Mouse (Mus musculus): ENCODE results near the gene Schip1. TPM values are rescaled to one million over a fixed set of nuclear protein-coding genes. Genes with fewer than 3 reads are reported as not detected.

Gene Schip1
- polyA plus RNA-seq, 1 experiment from 2014 or later: 37.1 TPM

GRCm38 (mm10) chr3:68484561-68484960 is 420.0 kb downstream of the Schip1 start:
- WGBS: 75% methylated on average over 4 of the region's 4 CpGs
- ATAC-seq (ENCODE audit: low read depth) (no peak), DNase-seq (ENCODE audit: low spot score) (no peak)
- no peaks in the 10 kb centered on the region for H3K9me3 ChIP-seq (ENCODE audit: control insufficient read depth, low read length)
- H3K4me1 ChIP-seq (ENCODE audit: control insufficient read depth, insufficient read depth, low read length): peaks cover 6% of the 10 kb centered on the region; the same call in 1 of the 2 replicates
- H3K27me3 ChIP-seq (replicated peaks; ENCODE audit: control insufficient read depth, insufficient read depth, low read length): no peaks in the 10 kb centered on the region
- no peak overlapping the region for H3K4me2 ChIP-seq (ENCODE audit: low read depth, low read length)
- no peak overlapping the region for H3K4me3 ChIP-seq (ENCODE audit: low read depth, low read length)
- H3K27ac ChIP-seq (replicated peaks; ENCODE audit: low read depth, low read length): no peak overlapping the region
- H3K9ac ChIP-seq (ENCODE audit: low read depth, low read length): no peak overlapping the region
- H3K36me3 ChIP-seq (ENCODE audit: control insufficient read depth, insufficient read depth, low read length): no peaks in the 10 kb centered on the region

DNA sequence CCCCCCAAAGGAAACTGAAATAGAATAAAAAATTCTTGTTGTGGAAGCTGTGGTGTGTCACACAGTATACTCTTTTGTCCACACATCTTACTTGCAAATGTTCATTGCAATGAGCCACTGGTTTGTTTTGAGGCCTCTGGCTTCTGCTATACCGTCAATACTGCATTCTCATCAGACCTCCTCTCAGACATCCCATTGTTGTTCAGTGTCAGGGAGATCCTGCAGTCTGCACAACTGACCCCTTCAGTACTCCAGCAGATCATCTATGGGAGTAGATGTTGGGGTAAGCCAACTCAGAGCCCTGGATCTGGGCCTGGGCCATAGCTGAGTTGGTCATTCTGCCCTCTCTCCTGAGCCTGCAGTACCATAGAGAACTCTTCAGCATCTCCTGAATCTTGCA is 423.0 kb downstream of the Schip1 start:
- Histone ChIP-seq H3K27me3 (replicated peaks; ENCODE audit: control insufficient read depth, insufficient read depth, low read length) (no peaks in the 10 kb centered on the region), H3K4me2 (ENCODE audit: low read depth, low read length) (no peak overlapping the region), H3K27ac (replicated peaks; ENCODE audit: low read depth, low read length) (no peak overlapping the region), H3K36me3 (ENCODE audit: control insufficient read depth, insufficient read depth, low read length) (no peaks in the 10 kb centered on the region), H3K9ac (ENCODE audit: low read depth, low read length) (no peak overlapping the region), H3K4me3 (ENCODE audit: low read depth, low read length) (no peak overlapping the region), H3K9me3 (ENCODE audit: control insufficient read depth, low read length) (no peaks in the 10 kb centered on the region), H3K4me1 (ENCODE audit: control insufficient read depth, insufficient read depth, low read length) (peaks cover 15% of the 10 kb centered on the region)
- WGBS: 54% methylated on average over 1 of the region's 1 CpGs
- ATAC-seq (ENCODE audit: low read depth) (no peak), DNase-seq (ENCODE audit: low spot score) (no peak)

DNA sequence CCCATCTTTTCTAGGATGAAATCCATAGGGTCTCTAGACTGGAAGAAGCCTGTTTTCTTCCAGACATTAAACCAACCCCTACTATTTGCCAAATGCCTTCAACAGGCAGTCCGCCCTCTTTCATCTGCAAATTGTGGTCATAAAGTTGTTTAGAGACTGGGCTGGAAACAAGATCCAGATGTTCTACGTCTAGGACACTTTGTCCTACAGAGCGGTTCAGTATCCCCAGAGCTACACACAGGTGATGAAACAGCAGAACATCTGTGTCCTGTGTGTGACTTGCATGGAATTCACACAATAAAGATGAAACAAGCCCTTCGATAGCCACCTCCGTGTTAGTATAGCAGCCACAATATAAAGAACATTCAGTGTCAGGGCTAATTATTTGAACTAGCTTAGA is 423.7 kb downstream of the Schip1 start:
- peaks cover 22% of the 10 kb centered on the region for H3K4me1 ChIP-seq (ENCODE audit: control insufficient read depth, insufficient read depth, low read length)
- H3K9me3 ChIP-seq (ENCODE audit: control insufficient read depth, low read length): no peaks in the 10 kb centered on the region
- H3K27ac ChIP-seq (replicated peaks; ENCODE audit: low read depth, low read length): no peak overlapping the region
- 33% methylated on average over 5 of the region's 5 CpGs for WGBS
- DNase-seq (ENCODE audit: low spot score): no peak
- H3K4me3 ChIP-seq (ENCODE audit: low read depth, low read length): no peak overlapping the region
- H3K36me3 ChIP-seq (ENCODE audit: control insufficient read depth, insufficient read depth, low read length): no peaks in the 10 kb centered on the region
- H3K27me3 ChIP-seq (replicated peaks; ENCODE audit: control insufficient read depth, insufficient read depth, low read length): no peaks in the 10 kb centered on the region
- H3K4me2 ChIP-seq (ENCODE audit: low read depth, low read length): no peak overlapping the region
- no peak for ATAC-seq (ENCODE audit: low read depth)
- no peak overlapping the region for H3K9ac ChIP-seq (ENCODE audit: low read depth, low read length)

- Histone ChIP-seq H3K27ac (replicated peaks; ENCODE audit: low read depth, low read length) (no peak overlapping the region), H3K9me3 (ENCODE audit: control insufficient read depth, low read length) (no peaks in the 10 kb centered on the region), H3K4me3 (ENCODE audit: low read depth, low read length) (no peak overlapping the region), H3K4me2 (ENCODE audit: low read depth, low read length) (no peak overlapping the region), H3K27me3 (replicated peaks; ENCODE audit: control insufficient read depth, insufficient read depth, low read length) (no peaks in the 10 kb centered on the region), H3K4me1 (ENCODE audit: control insufficient read depth, insufficient read depth, low read length) (peaks cover 32% of the 10 kb centered on the region), H3K36me3 (ENCODE audit: control insufficient read depth, insufficient read depth, low read length) (no peaks in the 10 kb centered on the region), H3K9ac (ENCODE audit: low read depth, low read length) (no peak overlapping the region)
- WGBS: 56% methylated on average over 6 of the region's 6 CpGs
- ATAC-seq (ENCODE audit: low read depth): no peak
- DNase-seq (ENCODE audit: low spot score): no peak
Measured at GRCm38 (mm10) chr3:68491516-68491915, 426.9 kb downstream of the Schip1 start.

DNA sequence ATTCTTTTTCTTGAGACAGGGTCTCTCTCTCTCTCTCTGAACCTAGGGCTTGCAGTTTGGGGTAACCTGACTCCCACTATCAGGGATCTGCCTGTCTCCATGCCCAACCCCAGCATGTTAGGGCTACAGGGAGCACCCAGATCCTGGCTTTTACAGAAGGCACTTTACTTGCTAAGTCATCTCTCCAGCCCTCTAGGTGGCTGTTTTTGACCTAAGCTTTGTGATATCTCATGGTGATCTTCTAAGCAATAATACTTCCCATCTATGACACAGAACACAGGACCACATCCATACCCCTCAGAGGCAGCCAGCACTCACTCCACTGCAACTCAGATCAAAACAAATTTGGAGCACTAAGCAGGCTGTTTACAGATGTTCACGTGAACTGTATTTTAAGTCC is 427.5 kb downstream of the Schip1 start:
- no peak overlapping the region for H3K9ac ChIP-seq (ENCODE audit: low read depth, low read length)
- no peaks in the 10 kb centered on the region for H3K36me3 ChIP-seq (ENCODE audit: control insufficient read depth, insufficient read depth, low read length)
- H3K27ac ChIP-seq (replicated peaks; ENCODE audit: low read depth, low read length): peak overlapping the region; percentile 89
- H3K9me3 ChIP-seq (ENCODE audit: control insufficient read depth, low read length): no peaks in the 10 kb centered on the region
- no peaks in the 10 kb centered on the region for H3K27me3 ChIP-seq (replicated peaks; ENCODE audit: control insufficient read depth, insufficient read depth, low read length)
- ATAC-seq (ENCODE audit: low read depth) (no peak), DNase-seq (ENCODE audit: low spot score) (no peak)
- H3K4me2 ChIP-seq (ENCODE audit: low read depth, low read length): peak overlapping the region; percentile 99; the same call in 1 of the 2 replicates
- no peak overlapping the region for H3K4me3 ChIP-seq (ENCODE audit: low read depth, low read length)
- peaks cover 34% of the 10 kb centered on the region for H3K4me1 ChIP-seq (ENCODE audit: control insufficient read depth, insufficient read depth, low read length)
- 52% methylated on average over 1 of the region's 1 CpGs for WGBS

DNA sequence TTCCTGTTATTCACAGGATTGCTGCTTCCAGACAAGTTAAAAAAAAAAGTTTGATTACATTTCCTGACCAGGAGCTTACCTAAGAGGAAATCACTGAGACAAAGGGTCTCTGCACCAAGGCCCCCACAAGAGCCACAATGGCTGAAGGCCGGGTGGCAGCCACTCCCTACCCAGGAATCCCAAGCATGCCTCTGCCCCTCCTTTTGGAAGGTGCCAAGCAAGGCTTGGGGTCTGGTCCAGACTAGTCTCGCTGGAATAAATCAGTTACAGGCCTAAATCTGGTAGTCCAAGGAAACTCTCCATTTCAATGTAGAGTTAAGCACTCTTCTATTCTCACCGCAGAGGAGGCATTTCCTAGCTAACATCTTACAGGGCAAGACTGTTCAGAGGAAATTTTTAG is 427.9 kb downstream of the Schip1 start:
- Histone ChIP-seq H3K27ac (replicated peaks; ENCODE audit: low read depth, low read length) (peak overlapping the region; percentile 89), H3K4me2 (ENCODE audit: low read depth, low read length) (peak overlapping the region; percentile 99), H3K9me3 (ENCODE audit: control insufficient read depth, low read length) (no peaks in the 10 kb centered on the region), H3K4me1 (ENCODE audit: control insufficient read depth, insufficient read depth, low read length) (peaks cover 34% of the 10 kb centered on the region), H3K36me3 (ENCODE audit: control insufficient read depth, insufficient read depth, low read length) (no peaks in the 10 kb centered on the region), H3K9ac (ENCODE audit: low read depth, low read length) (no peak overlapping the region), H3K4me3 (ENCODE audit: low read depth, low read length) (no peak overlapping the region; the same call in 1 of the 2 replicates), H3K27me3 (replicated peaks; ENCODE audit: control insufficient read depth, insufficient read depth, low read length) (no peaks in the 10 kb centered on the region; the same call in 1 of the 2 replicates)
- ATAC-seq (ENCODE audit: low read depth) (no peak), DNase-seq (ENCODE audit: low spot score) (peak; percentile 58)
- WGBS: 19% methylated on average over 3 of the region's 3 CpGs

DNA sequence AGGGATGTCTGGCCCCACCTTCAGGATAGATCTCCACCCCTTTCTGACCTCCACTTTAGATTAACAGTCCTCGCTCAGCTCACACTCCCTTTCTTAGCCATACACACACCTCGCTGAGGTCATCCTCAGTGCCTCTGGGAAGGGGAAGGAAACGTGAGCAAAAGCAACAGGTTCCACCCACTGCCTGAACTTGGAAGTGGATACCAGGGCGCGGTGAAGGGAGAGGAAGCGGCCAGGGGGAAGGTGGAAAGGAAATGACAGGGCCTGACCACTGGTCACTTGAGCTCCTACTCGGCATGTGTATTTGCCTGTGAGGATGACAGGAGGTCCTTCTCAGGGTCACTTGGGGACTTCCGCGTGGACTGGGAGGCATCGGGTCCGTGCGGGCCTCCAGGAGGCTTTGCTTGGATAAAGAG is 428.6 kb downstream of the Schip1 start:
- Histone ChIP-seq H3K27ac (replicated peaks; ENCODE audit: low read depth, low read length) (peak overlapping the region; percentile 89), H3K4me3 (ENCODE audit: low read depth, low read length) (peak overlapping the region; percentile 80), H3K9ac (ENCODE audit: low read depth, low read length) (peak overlapping the region; percentile 80), H3K36me3 (ENCODE audit: control insufficient read depth, insufficient read depth, low read length) (no peaks in the 10 kb centered on the region), H3K4me2 (ENCODE audit: low read depth, low read length) (peak overlapping the region; percentile 99), H3K9me3 (ENCODE audit: control insufficient read depth, low read length) (no peaks in the 10 kb centered on the region), H3K4me1 (ENCODE audit: control insufficient read depth, insufficient read depth, low read length) (peaks cover 30% of the 10 kb centered on the region), H3K27me3 (replicated peaks; ENCODE audit: control insufficient read depth, insufficient read depth, low read length) (no peaks in the 10 kb centered on the region; the same call in 1 of the 2 replicates)
- ATAC-seq (ENCODE audit: low read depth): peak; percentile 35
- peak; percentile 85 for DNase-seq (ENCODE audit: low spot score)
- WGBS: 2% methylated on average over 7 of the region's 12 CpGs

DNA sequence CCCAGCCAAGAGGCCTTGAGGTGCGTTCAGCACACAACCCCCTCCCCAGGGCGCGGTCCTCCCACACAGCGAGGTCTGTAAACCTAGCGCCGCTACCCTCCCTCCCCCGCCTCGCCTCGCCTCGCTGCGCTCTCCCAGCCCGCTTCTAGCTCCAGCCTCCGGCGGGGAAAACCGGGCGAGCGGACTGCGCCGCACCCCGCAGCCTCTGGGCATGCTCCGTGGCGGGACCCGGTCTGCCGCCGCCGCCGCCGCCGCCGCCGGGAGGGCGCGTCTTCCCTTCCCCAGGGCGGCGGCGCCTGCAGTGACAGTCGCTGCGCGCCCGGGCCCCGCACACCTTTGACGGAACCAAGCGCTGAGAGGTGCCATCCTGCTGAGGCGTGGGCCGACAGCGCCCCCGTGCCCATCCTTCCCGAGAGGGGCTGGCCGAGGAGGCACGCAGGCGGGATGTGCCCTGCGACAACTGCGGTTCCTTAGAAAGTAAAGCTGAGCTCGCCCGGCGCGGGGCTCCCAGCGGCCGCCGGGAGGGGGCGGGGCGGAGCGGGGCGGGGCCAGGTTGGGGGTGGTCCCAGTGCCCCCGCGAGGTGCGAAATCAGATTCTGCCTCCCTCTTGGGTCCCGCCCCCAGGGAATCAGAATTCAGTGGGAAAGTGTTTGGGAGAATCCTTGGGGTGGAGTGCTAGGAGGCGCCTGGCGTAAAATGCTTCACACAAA is 429.1 kb downstream of the Schip1 start:
- H3K4me2 ChIP-seq (ENCODE audit: low read depth, low read length): peak overlapping the region; percentile 99
- H3K4me1 ChIP-seq (ENCODE audit: control insufficient read depth, insufficient read depth, low read length): peaks cover 28% of the 10 kb centered on the region
- H3K27ac ChIP-seq (replicated peaks; ENCODE audit: low read depth, low read length): peak overlapping the region; percentile 89
- H3K4me3 ChIP-seq (ENCODE audit: low read depth, low read length): peak overlapping the region; percentile 80
- H3K9ac ChIP-seq (ENCODE audit: low read depth, low read length): peak overlapping the region; percentile 80
- under 1% methylated on average over 17 of the region's 70 CpGs for WGBS
- H3K27me3 ChIP-seq (replicated peaks; ENCODE audit: control insufficient read depth, insufficient read depth, low read length): no peaks in the 10 kb centered on the region; the same call in 1 of the 2 replicates
- H3K36me3 ChIP-seq (ENCODE audit: control insufficient read depth, insufficient read depth, low read length): no peaks in the 10 kb centered on the region
- DNase-seq (ENCODE audit: low spot score) (peak; percentile 94), ATAC-seq (ENCODE audit: low read depth) (peak; percentile 84)
- no peaks in the 10 kb centered on the region for H3K9me3 ChIP-seq (ENCODE audit: control insufficient read depth, low read length)
